Mouse (Mus musculus): Measurements from ENCODE around the gene Drg1.
"Not testable (repeated sequence)": the region's sequence is repeated elsewhere in the genome, so short reads cannot be mapped to it uniquely, and the experiment has no call there.

Drg1 gene

GRCm38 (mm10) chr11:3169042-3169441 lies 97.2 kb downstream of the Drg1 start:
- in situ Hi-C loops (cut with MboI; ENCODE audit: low sequenced_read_pairs) = not testable (repeated sequence)

GRCm38 (mm10) chr11:3167571-3168001 lies 98.6 kb downstream of the Drg1 start:
- in situ Hi-C loops (cut with MboI; ENCODE audit: low sequenced_read_pairs) = not testable (repeated sequence)

GRCm38 (mm10) chr11:3167129-3167528 lies 99.1 kb downstream of the Drg1 start:
- in situ Hi-C loops (cut with MboI; ENCODE audit: low sequenced_read_pairs) = not testable (repeated sequence)

- in situ Hi-C loops (cut with MboI; ENCODE audit: low sequenced_read_pairs) = not testable (repeated sequence)
Observed at GRCm38 (mm10) chr11:3166321-3166720, 99.9 kb downstream of the Drg1 start.

- in situ Hi-C loops (cut with MboI; ENCODE audit: low sequenced_read_pairs) = not testable (repeated sequence)
Observed at GRCm38 (mm10) chr11:3165210-3165782, 100.9 kb downstream of the Drg1 start.

GRCm38 (mm10) chr11:3163661-3164060 lies 102.6 kb downstream of the Drg1 start:
- in situ Hi-C loops (cut with MboI; ENCODE audit: low sequenced_read_pairs) = not testable (repeated sequence)

GRCm38 (mm10) chr11:3163122-3163521 lies 103.1 kb downstream of the Drg1 start:
- in situ Hi-C loops (cut with MboI; ENCODE audit: low sequenced_read_pairs) = not testable (repeated sequence)

- in situ Hi-C loops (cut with MboI; ENCODE audit: low sequenced_read_pairs) = not testable (repeated sequence)
Observed at GRCm38 (mm10) chr11:3162236-3162897, 103.8 kb downstream of the Drg1 start.

GRCm38 (mm10) chr11:3161370-3161769 lies 104.8 kb downstream of the Drg1 start:
- in situ Hi-C loops (cut with MboI; ENCODE audit: low sequenced_read_pairs) = not testable (repeated sequence)

GRCm38 (mm10) chr11:3158800-3159199 lies 107.4 kb downstream of the Drg1 start:
- in situ Hi-C loops (cut with MboI; ENCODE audit: low sequenced_read_pairs) = not testable (repeated sequence)

- in situ Hi-C loops (cut with MboI; ENCODE audit: low sequenced_read_pairs) = not testable (repeated sequence)
Observed at GRCm38 (mm10) chr11:3157996-3158395, 108.2 kb downstream of the Drg1 start.

GRCm38 (mm10) chr11:3156991-3157390 lies 109.2 kb downstream of the Drg1 start:
- in situ Hi-C loops (cut with MboI; ENCODE audit: low sequenced_read_pairs) = not testable (repeated sequence)

GRCm38 (mm10) chr11:3153666-3154397 lies 112.4 kb downstream of the Drg1 start:
- in situ Hi-C loops (cut with MboI; ENCODE audit: low sequenced_read_pairs) = not testable (repeated sequence)

GRCm38 (mm10) chr11:3151358-3151757 lies 114.9 kb downstream of the Drg1 start:
- in situ Hi-C loops (cut with MboI; ENCODE audit: low sequenced_read_pairs) = not testable (repeated sequence)

- in situ Hi-C loops (cut with MboI; ENCODE audit: low sequenced_read_pairs) = not testable (repeated sequence)
Observed at GRCm38 (mm10) chr11:3150677-3151003, 115.6 kb downstream of the Drg1 start.

- in situ Hi-C loops (cut with MboI; ENCODE audit: low sequenced_read_pairs) = not testable (repeated sequence)
Observed at GRCm38 (mm10) chr11:3150003-3150676, 116.1 kb downstream of the Drg1 start.

GRCm38 (mm10) chr11:3149471-3149870 lies 116.7 kb downstream of the Drg1 start:
- in situ Hi-C loops (cut with MboI; ENCODE audit: low sequenced_read_pairs) = not testable (repeated sequence)

GRCm38 (mm10) chr11:3146806-3147205 lies 119.4 kb downstream of the Drg1 start:
- in situ Hi-C loops (cut with MboI; ENCODE audit: low sequenced_read_pairs) = not testable (repeated sequence)

- in situ Hi-C loops (cut with MboI; ENCODE audit: low sequenced_read_pairs) = not testable (repeated sequence)
Observed at GRCm38 (mm10) chr11:3145359-3146165, 120.7 kb downstream of the Drg1 start.

- in situ Hi-C loops (cut with MboI; ENCODE audit: low sequenced_read_pairs) = not testable (repeated sequence)
Observed at GRCm38 (mm10) chr11:3143984-3144383, 122.2 kb downstream of the Drg1 start.

- in situ Hi-C loops (cut with MboI; ENCODE audit: low sequenced_read_pairs) = not testable (repeated sequence)
Observed at GRCm38 (mm10) chr11:3142413-3142812, 123.8 kb downstream of the Drg1 start.

Measured in CH12F3 (cell line).